Mouse (Mus musculus): Measurements from ENCODE around the gene Hsd3b2.

DNA sequence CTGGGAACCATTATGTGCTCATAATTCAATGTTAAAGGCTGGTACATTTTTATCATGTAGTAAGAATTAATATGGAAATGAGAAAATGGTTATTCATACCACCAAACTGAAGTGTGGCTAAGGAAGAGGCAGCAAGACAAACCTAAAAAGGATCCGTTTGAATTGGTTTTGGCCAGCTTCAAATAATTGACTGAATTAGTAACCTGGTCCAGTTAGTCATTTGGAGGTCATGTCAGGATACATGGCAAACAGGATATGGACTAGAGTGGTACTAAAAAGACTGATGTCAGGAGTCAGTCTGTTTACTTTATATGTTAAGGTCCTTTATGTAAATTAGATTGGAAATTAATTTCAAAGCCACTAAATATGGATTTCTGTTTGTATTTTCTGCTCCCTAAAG, 41.9 kb downstream of the Hsd3b2 start:
- TF ChIP-seq GATA1 (IDR thresholded peaks at IDR 0.05; ENCODE audit: borderline replicate concordance, low read length) (no peak), FLI1 (IDR thresholded peaks at IDR 0.05; ENCODE audit: low read length) (no peak)

Data from megakaryocyte, embryonic 14.5 days (primary cell).